Mouse (Mus musculus) CH12.LX (cell line): ENCODE data around the gene Olfr272.

Experiments
- CTCF ChIP-seq, 2 experiments: IDR thresholded peaks in 1 of 2; conservative IDR thresholded peaks in 1 of 2; 2 replicates each; pipeline ENCODE4 v1.5.1; 2011 to 2012; ENCODE audit warnings: low read depth in 2 of 2, low read length in 2 of 2, improper control_type of control experiment in 1 of 2, inconsistent platforms in 1 of 2, mild to moderate bottlenecking in 1 of 2, moderate library complexity in 1 of 2
- E2F4 ChIP-seq: IDR thresholded peaks from 2 replicates; pipeline ENCODE4 v1.6.1; 2011; ENCODE audit warnings: low read depth, low read length, improper control_type of control experiment; ENCODE audit not compliant: insufficient replicate concordance
- EP300 ChIP-seq: IDR thresholded peaks from 2 replicates; pipeline ENCODE4 v1.6.1; 2011; ENCODE audit warnings: low read length, improper control_type of control experiment
- MAX ChIP-seq: IDR thresholded peaks from 2 replicates; pipeline ENCODE4 v1.6.1; 2011; ENCODE audit warnings: low read length, improper control_type of control experiment
- MAZ ChIP-seq: IDR thresholded peaks from 2 replicates; pipeline ENCODE4 v1.6.1; 2012; ENCODE audit warnings: low read depth, mild to moderate bottlenecking, inconsistent platforms, low read length, improper control_type of control experiment, moderate library complexity
- MXI1 ChIP-seq: IDR thresholded peaks from 2 replicates; pipeline ENCODE4 v1.6.1; 2011; ENCODE audit warnings: mild to moderate bottlenecking, low read depth, low read length, improper control_type of control experiment
- POLR2A ChIP-seq: IDR thresholded peaks from 2 replicates; pipeline ENCODE4 v1.6.1; 2011; ENCODE audit warnings: low read depth, mild to moderate bottlenecking, improper control_type of control experiment, low read length
- RCOR1 ChIP-seq: conservative IDR thresholded peaks from 2 replicates; pipeline ENCODE4 v1.6.1; 2012; ENCODE audit warnings: low read depth, mild to moderate bottlenecking, inconsistent platforms, low read length, improper control_type of control experiment
- TCF12 ChIP-seq: IDR thresholded peaks from 2 replicates; pipeline ENCODE4 v1.6.1; 2014; ENCODE audit warnings: low read depth, mild to moderate bottlenecking, inconsistent platforms, low read length, improper control_type of control experiment
- UBTF ChIP-seq: IDR thresholded peaks from 2 replicates; pipeline ENCODE4 v1.6.1; 2012; ENCODE audit warnings: low read depth, mild to moderate bottlenecking, inconsistent platforms, low read length, improper control_type of control experiment, moderate library complexity
- USF2 ChIP-seq: conservative IDR thresholded peaks from 2 replicates; pipeline ENCODE4 v1.6.1; 2011; ENCODE audit warnings: low read depth, low read length, improper control_type of control experiment
- ZC3H11A ChIP-seq: IDR thresholded peaks from 2 replicates; pipeline ENCODE4 v1.6.1; 2012; ENCODE audit warnings: low read depth, mild to moderate bottlenecking, inconsistent platforms, low read length, improper control_type of control experiment
- ZMIZ1 ChIP-seq: IDR thresholded peaks from 2 replicates; pipeline ENCODE4 v1.6.1; 2012; ENCODE audit warnings: low read depth, mild to moderate bottlenecking, inconsistent platforms, low read length, improper control_type of control experiment

DNA sequence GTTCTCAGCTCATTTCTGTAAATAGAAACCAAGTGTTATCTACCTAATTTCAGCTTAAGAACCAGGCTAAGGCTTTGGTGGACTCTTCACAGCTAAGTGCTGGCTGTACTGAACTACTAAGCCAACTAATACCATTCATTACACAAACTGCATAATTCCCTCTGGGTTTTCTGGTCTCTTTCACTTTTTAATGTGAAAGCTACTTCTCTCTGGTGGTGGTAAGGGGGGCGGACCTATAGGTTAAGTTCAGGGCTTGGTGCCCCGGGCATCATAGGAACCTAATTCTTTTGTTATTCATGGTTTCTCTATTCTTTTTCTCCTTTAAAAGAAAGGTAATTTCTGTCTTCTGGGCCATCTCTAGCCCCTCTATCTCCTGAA is 1.7 kb downstream of the Olfr272 start:
- TF ChIP-seq CTCF (conservative IDR thresholded peaks at IDR 0.05 in 1 of 2, IDR thresholded peaks at IDR 0.05 in 1 of 2; ENCODE audit: low read depth in 2 of 2, low read length in 2 of 2) (no peak), UBTF (no peak), EP300 (no peak), RCOR1 (no peak), E2F4 (no peak), MAZ (no peak), POLR2A (no peak), ZC3H11A (no peak), ZMIZ1 (no peak), MAX (no peak), MXI1 (no peak), TCF12 (no peak), USF2 (no peak)
